Mouse (Mus musculus) limb, embryonic 14.5 days (tissue): ENCODE data around the gene Ms4a4a. TPM values are rescaled to one million over a fixed set of nuclear protein-coding genes. Genes with fewer than 3 reads are reported as not detected.

Experiments
- ATAC-seq: fragments of 200-750 bp; cut with Nextera tagmentation; 2 replicates; pipeline ENCODE4 v1.8.0; 2017; ENCODE audit warnings: low read depth, moderate number of reproducible peaks, moderate TSS enrichment; ENCODE audit not compliant: low FRiP score
- DNase-seq: peaks from one replicate; pipeline ENCODE4 v3.0.0-alpha.2; 2015; ENCODE audit warnings: low spot score
- H3K27ac ChIP-seq: fragments of 300-500 bp; sonication (generic); replicated peaks from 2 replicates; pipeline ENCODE4 v1.5.1; 2014; ENCODE audit warnings: low read depth, mild to moderate bottlenecking, low read length, moderate library complexity, mixed read lengths
- H3K27me3 ChIP-seq: fragments of 300-500 bp; sonication (generic); 2 replicates; pipeline ENCODE4 v1.6.1; 2014; ENCODE audit warnings: low read length, mixed read lengths; ENCODE audit not compliant: control insufficient read depth, insufficient read depth
- H3K36me3 ChIP-seq: fragments of 300-500 bp; sonication (generic); 2 replicates; pipeline ENCODE4 v1.6.1; 2014; ENCODE audit warnings: mild to moderate bottlenecking, low read length, moderate library complexity, mixed read lengths; ENCODE audit not compliant: control insufficient read depth, insufficient read depth
- H3K4me1 ChIP-seq: fragments of 300-500 bp; sonication (generic); 2 replicates; pipeline ENCODE4 v1.6.1; 2014; ENCODE audit warnings: antibody characterized with exemption, low read length, mixed read lengths; ENCODE audit not compliant: control insufficient read depth, insufficient read depth
- H3K4me2 ChIP-seq: fragments of 300-500 bp; sonication (generic); replicated peaks from 2 replicates; pipeline ENCODE4 v1.6.1; 2014; ENCODE audit warnings: low read depth, mild to moderate bottlenecking, low read length, moderate library complexity; ENCODE audit not compliant: severe bottlenecking
- H3K4me3 ChIP-seq: fragments of 300-500 bp; sonication (generic); replicated peaks from 2 replicates; pipeline ENCODE4 v1.5.1; 2014; ENCODE audit warnings: low read length
- H3K9ac ChIP-seq: fragments of 300-500 bp; sonication (generic); 2 replicates; pipeline ENCODE4 v1.6.1; 2014; ENCODE audit warnings: mild to moderate bottlenecking, low read depth, low read length, moderate library complexity; ENCODE audit not compliant: severe bottlenecking
- H3K9me3 ChIP-seq: fragments of 300-500 bp; sonication (generic); 2 replicates; pipeline ENCODE4 v1.6.1; 2016; ENCODE audit warnings: low read length; ENCODE audit not compliant: control insufficient read depth
- POLR2A ChIP-seq: fragments of 200-500 bp; IDR thresholded peaks from 2 replicates; pipeline ENCODE4 v1.8.0; 2012; ENCODE audit warnings: inconsistent platforms, mild to moderate bottlenecking, moderate library complexity, borderline replicate concordance; ENCODE audit not compliant: insufficient read depth, insufficient read length; ENCODE audit errors: extremely low read depth
- WGBS: fragments of 180-500 bp; shearing (Covaris S2); extraction: QIAGEN DNeasy Blood & Tissue Kit; methylation state at CpG from one replicate; pipeline ENCODE4 v1.1.7; 2014; 5-methylcytosine and 5-hydroxymethylcytosine counted together
- polyA plus RNA-seq, 2 experiments: library from polyadenylated mRNA; depleted of rRNA in 1 of 2; stranded (reverse) in 1 of 2; unstranded in 1 of 2; fragments of >200 nt; fragmentation: Nextera tagmentation in 1 of 2; extraction: Ambion mirVana in 1 of 2; gene quantifications; 2 replicates each; pipeline versions ENCODE4 v1.2.1 to v1.2.3; 2012 to 2014

The Ms4a4a gene
- polyA plus RNA-seq, 2 experiments = 1.9 to 3.3 TPM

DNA sequence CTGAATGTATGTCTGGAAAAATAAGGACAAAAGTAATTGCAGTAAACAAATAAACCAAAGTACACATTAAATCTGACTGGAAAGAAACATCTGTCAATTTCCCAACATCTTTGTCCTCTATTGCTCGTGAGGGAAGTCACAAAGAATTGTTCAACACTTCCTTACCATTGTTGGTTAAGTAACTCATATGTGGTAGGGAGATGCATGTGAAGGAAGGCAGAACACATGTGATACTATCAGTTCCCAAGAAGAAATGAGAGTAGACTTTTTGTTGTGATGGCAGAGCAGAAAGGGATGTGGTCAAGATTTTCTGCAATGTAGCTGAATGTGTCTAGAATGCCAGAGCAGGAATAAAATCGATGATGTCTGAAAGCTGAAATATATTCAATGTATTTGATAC, 1.1 kb downstream of the Ms4a4a start:
- Histone ChIP-seq H3K27me3 (no peaks in the 10 kb centered on the region), H3K9ac (no peak overlapping the region), H3K4me2 (no peak overlapping the region), H3K4me3 (no peak overlapping the region), H3K27ac (no peak overlapping the region), H3K9me3 (no peaks in the 10 kb centered on the region), H3K4me1 (no peaks in the 10 kb centered on the region), H3K36me3 (no peaks in the 10 kb centered on the region)
- no peak for DNase-seq
- no peak for ATAC-seq
- WGBS = 83% methylated on average over 2 of the region's 2 CpGs
- no peak for TF ChIP-seq POLR2A

DNA sequence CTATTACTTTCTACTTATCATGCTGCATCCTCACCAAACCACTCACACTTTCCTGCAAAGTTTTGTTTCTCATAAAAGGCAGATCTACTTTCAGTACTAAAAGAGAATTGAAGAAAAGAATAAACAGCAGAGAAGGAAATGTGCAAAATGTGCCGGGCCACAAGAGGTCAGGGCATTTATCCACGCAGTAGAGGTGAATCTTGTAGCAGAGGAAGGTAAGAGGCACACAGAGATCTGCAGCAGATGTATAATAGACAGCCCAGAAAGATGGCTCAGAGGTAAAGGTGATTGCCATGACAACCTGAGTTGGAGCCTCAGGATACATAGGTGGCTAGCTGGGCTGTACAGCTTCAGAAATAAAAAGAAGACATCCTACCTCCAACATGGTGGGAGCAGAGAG, 11.8 kb downstream of the Ms4a4a start:
- Histone ChIP-seq H3K4me2 (no peak overlapping the region), H3K4me1 (no peaks in the 10 kb centered on the region), H3K27me3 (no peaks in the 10 kb centered on the region), H3K4me3 (no peak overlapping the region), H3K9me3 (no peaks in the 10 kb centered on the region), H3K27ac (no peak overlapping the region), H3K36me3 (no peaks in the 10 kb centered on the region), H3K9ac (no peak overlapping the region)
- DNase-seq (no peak), ATAC-seq (no peak)
- TF ChIP-seq POLR2A = no peak
- WGBS = 82% methylated on average over 2 of the region's 2 CpGs

DNA sequence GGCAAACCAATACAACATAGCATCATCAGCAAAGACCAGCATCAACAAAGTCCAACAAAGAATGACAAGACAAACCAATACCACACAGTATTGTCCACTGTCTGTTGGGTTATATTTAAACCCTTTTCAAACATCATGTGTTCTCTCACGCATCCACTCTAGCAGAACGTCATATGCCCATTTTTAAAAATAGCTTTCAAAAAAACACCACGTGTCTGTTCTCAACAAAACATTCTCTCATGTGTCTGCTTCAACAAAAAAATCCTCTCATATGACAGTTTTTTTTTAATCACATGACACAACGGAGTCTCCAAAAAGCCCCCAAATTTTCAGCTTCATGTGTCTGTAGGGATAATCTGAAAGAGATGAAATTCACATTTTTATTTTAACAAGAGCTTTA, 12.4 kb downstream of the Ms4a4a start:
- no peaks in the 10 kb centered on the region for H3K27me3 ChIP-seq
- H3K4me2 ChIP-seq = no peak overlapping the region
- no peaks in the 10 kb centered on the region for H3K36me3 ChIP-seq
- ATAC-seq (no peak), DNase-seq (no peak)
- no peak overlapping the region for H3K27ac ChIP-seq
- no peak overlapping the region for H3K9ac ChIP-seq
- H3K9me3 ChIP-seq = no peaks in the 10 kb centered on the region
- no peak overlapping the region for H3K4me3 ChIP-seq
- WGBS = 80% methylated on average over 4 of the region's 4 CpGs
- H3K4me1 ChIP-seq = no peaks in the 10 kb centered on the region
- TF ChIP-seq POLR2A = no peak

DNA sequence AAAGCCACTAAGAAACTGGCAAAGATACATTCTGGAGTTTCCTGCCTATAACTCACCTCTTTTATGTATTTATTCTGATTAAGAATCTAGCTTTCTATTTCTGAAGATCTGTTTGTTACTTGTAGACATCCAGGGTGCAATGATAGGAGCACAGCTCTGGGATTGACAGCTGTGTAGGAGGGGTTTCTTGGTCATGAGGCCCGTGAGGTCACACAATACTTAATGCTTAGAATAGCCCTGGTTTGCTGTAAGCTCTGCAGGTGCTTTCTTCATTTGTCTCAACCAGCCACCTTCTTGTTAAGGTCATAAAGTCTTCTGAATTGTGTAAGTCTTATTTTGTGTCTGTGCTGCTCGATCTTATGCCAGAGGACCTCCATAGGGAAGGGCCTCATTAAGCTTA, 13.6 kb downstream of the Ms4a4a start:
- no peaks in the 10 kb centered on the region for H3K9me3 ChIP-seq
- TF ChIP-seq POLR2A = no peak
- H3K27me3 ChIP-seq = no peaks in the 10 kb centered on the region
- H3K4me2 ChIP-seq = no peak overlapping the region
- no peak overlapping the region for H3K9ac ChIP-seq
- no peak overlapping the region for H3K27ac ChIP-seq
- 65% methylated on average over 2 of the region's 2 CpGs for WGBS
- no peaks in the 10 kb centered on the region for H3K36me3 ChIP-seq
- DNase-seq = no peak
- H3K4me1 ChIP-seq = no peaks in the 10 kb centered on the region
- no peak overlapping the region for H3K4me3 ChIP-seq
- no peak for ATAC-seq

DNA sequence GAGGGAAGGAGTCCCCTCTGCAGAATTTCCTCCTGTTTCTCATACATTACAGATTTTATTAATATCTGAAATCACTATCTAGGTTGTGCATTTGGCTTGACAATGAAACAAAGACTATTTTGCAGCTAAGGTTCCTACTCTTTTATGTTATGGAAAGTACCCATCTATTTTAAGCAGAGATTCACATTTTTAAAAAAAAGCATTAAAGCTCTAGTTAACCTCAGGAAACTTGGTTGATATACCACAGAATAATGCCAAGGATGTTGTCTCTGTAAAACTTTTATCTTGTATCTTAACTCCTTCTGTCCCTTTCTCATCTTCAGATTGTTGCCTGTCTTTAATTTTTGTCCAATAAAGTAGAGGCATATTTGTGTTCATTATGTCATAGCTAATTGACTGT, 20.4 kb downstream of the Ms4a4a start:
- Histone ChIP-seq H3K4me2 (no peak overlapping the region), H3K4me1 (no peaks in the 10 kb centered on the region), H3K36me3 (no peaks in the 10 kb centered on the region), H3K27me3 (no peaks in the 10 kb centered on the region), H3K27ac (no peak overlapping the region), H3K4me3 (no peak overlapping the region), H3K9me3 (no peaks in the 10 kb centered on the region), H3K9ac (no peak overlapping the region)
- no peak for DNase-seq
- TF ChIP-seq POLR2A = no peak
- ATAC-seq = no peak

DNA sequence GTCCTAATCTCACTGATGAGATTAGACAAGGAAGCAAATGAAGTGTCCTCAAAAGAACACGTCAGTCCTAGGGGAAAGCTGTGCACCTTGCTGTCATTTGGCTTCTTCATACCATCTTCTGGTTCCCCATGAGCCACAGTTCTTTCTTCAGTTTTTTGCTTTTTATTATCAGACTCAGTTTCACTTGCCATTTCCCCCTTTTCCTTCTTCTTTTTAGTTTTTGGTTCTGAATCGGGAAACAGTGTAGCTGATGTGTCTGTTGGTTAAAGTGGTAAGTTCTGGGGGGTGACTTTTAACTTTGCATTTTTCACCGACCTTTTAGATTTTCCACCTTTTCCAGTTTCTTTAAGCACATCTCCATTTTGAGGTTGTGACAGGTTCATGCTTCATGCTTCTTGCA, 29.2 kb downstream of the Ms4a4a start, which contains the start of gene Ms4a4c:
TSS of gene Ms4a4c (plus strand) at position 244 of the 400 bp plus-strand sequence.
- Histone ChIP-seq H3K36me3 (no peaks in the 10 kb centered on the region), H3K9me3 (no peaks in the 10 kb centered on the region), H3K9ac (no peak within 1 kb of the TSS), H3K4me3 (no peak within 1 kb of the TSS), H3K4me1 (no peaks in the 10 kb centered on the region), H3K4me2 (no peak within 1 kb of the TSS), H3K27me3 (no peaks in the 10 kb centered on the region), H3K27ac (no peak within 1 kb of the TSS)
- 76% methylated on average over 3 of the region's 3 CpGs for WGBS
- TF ChIP-seq POLR2A = no peak
- ATAC-seq (no peak), DNase-seq (no peak)
